Mouse (Mus musculus) left cerebral cortex, adult 9 months (tissue): ENCODE data around the gene Zcchc18.
"Not testable (repeated sequence)": the region's sequence is repeated elsewhere in the genome, so short reads cannot be mapped to it uniquely, and the experiment has no call there.

ENCODE experiments used
- DNase-seq, 2 experiments: peaks; one replicate each; pipeline ENCODE4 v3.0.0; 2022; ENCODE audit warnings: low spot score in 2 of 2

Zcchc18 gene

GRCm38 (mm10) chrX:136992978-136993547 is at the start of gene Zcchc18:
Gene Zcchc18 (plus strand): TSS chrX:136993155.
- peak; percentile 69 to 82 for DNase-seq

- peak; percentile 58 to 93 for DNase-seq
These were observed 35.2 kb upstream of the Zcchc18 start for GRCm38 (mm10) chrX:136957583-136958279.

GRCm38 (mm10) chrX:136958300-136958699 is 34.7 kb upstream of the Zcchc18 start:
- not testable (repeated sequence) for DNase-seq

- no peak for DNase-seq
These were observed 33.3 kb upstream of the Zcchc18 start for GRCm38 (mm10) chrX:136959688-136960087.

GRCm38 (mm10) chrX:136975397-136975796 is 17.6 kb upstream of the Zcchc18 start, which contains the start of gene Tmsb15b2:
Gene Tmsb15b2 (minus strand): TSS chrX:136975497.
- DNase-seq = not testable (repeated sequence)

- peak in 1 of 2 experiments; percentile 80 for DNase-seq
These were observed 16.4 kb upstream of the Zcchc18 start, which contains the start of the genes Tmsb15l and Tmsb15b1 for GRCm38 (mm10) chrX:136976424-136977084. Gene Tmsb15l (minus strand): TSS chrX:136976869. Gene Tmsb15b1 (minus strand): TSS chrX:136976874.

- no peak for DNase-seq
These were observed 14.3 kb upstream of the Zcchc18 start for GRCm38 (mm10) chrX:136978616-136979015.

- no peak for DNase-seq
These were observed 6.9 kb upstream of the Zcchc18 start for GRCm38 (mm10) chrX:136986039-136986438.

GRCm38 (mm10) chrX:136991274-136991673 is 1.7 kb upstream of the Zcchc18 start:
- no peak for DNase-seq

GRCm38 (mm10) chrX:136992191-136992965 is 577 bp upstream of the Zcchc18 start:
- DNase-seq = no peak

- no peak for DNase-seq
These were observed 686 bp downstream of the Zcchc18 start for GRCm38 (mm10) chrX:136993641-136994040.

GRCm38 (mm10) chrX:136996256-136996655 is 3.3 kb downstream of the Zcchc18 start:
- no peak for DNase-seq

- peak in 1 of 2 experiments; percentile 65 for DNase-seq
These were observed 22.2 kb downstream of the Zcchc18 start for GRCm38 (mm10) chrX:137015099-137015709.

GRCm38 (mm10) chrX:137017668-137018067 is 24.7 kb downstream of the Zcchc18 start:
- no peak for DNase-seq

- DNase-seq = peak in 1 of 2 experiments; percentile 71
These were observed 26.4 kb downstream of the Zcchc18 start for GRCm38 (mm10) chrX:137019310-137019709.

GRCm38 (mm10) chrX:137030916-137031315 is 38.0 kb downstream of the Zcchc18 start:
- DNase-seq = no peak

GRCm38 (mm10) chrX:137031726-137032125 is 38.8 kb downstream of the Zcchc18 start:
- no peak for DNase-seq

GRCm38 (mm10) chrX:137034322-137034721 is 41.4 kb downstream of the Zcchc18 start:
- DNase-seq = no peak

- DNase-seq = no peak
These were observed 44.6 kb downstream of the Zcchc18 start for GRCm38 (mm10) chrX:137037470-137037999.

- DNase-seq = peak; percentile 68 to 78
These were observed 45.1 kb downstream of the Zcchc18 start, which contains the start of gene Slc25a53 for GRCm38 (mm10) chrX:137038000-137038483. Gene Slc25a53 (minus strand): TSS chrX:137038302.

- DNase-seq = no peak
These were observed 45.5 kb downstream of the Zcchc18 start for GRCm38 (mm10) chrX:137038502-137038901.
